Mouse (Mus musculus): ENCODE data around the gene Clns1a. TPM values are rescaled to one million over a fixed set of nuclear protein-coding genes. Genes with fewer than 3 reads are reported as not detected.

Gene Clns1a
- total and polyA plus RNA-seq, 3 experiments: 140 to 305 (median 240) TPM

DNA sequence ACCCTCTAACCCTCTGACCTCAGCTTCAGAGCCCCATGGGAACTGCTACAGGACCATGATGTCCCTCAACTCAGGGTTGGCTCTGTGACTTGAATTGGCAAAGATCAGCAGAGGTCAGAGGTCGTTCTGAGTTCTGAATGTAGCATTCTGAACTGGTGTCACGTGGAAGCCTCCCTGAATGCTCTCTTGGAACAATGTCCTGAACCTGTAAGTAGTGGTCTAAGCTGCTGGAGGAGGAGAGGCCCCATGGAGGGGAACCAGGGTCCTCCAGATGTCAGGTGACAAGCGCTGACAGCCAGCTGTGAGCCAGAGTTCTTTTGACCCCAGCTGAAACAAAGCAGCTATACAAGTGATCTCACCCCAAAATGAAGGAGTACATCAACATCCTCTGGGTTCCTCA, 34.0 kb downstream of the Clns1a start:
- H3K27ac ChIP-seq (ENCODE audit: insufficient read depth, low read depth): no peak overlapping the region
- DNase-seq (ENCODE audit: extremely low read depth): no peak
- dilution Hi-C loops (cut with MboI; ENCODE audit: extremely low pct_ligation_motif_present, extremely low pct_unique_long_range_greater_than_20kb, low sequenced_read_pairs): no loop called here

GRCm38 (mm10) chr7:97733606-97734005, 37.2 kb downstream of the Clns1a start:
- DNase-seq (ENCODE audit: extremely low read depth): no peak
- dilution Hi-C loops (cut with MboI; ENCODE audit: extremely low pct_ligation_motif_present, extremely low pct_unique_long_range_greater_than_20kb, low sequenced_read_pairs): no loop called here
- no peak overlapping the region for H3K4me2 ChIP-seq (ENCODE audit: insufficient read depth, low read depth, poor library complexity, severe bottlenecking)
- H3K4me1 ChIP-seq (ENCODE audit: control insufficient read depth in 1 of 2, insufficient read depth in 2 of 2): peaks cover 4% of the 10 kb centered on the region in 2 experiments
- in situ Hi-C loops (cut with MboI; ENCODE audit: low pct_ligation_motif_present, low pct_unique_long_range_greater_than_20kb, low sequenced_read_pairs): no loop called here
- no peaks in the 10 kb centered on the region for H3K79me2 ChIP-seq (replicated peaks; ENCODE audit: control insufficient read depth, extremely low read depth, insufficient read depth, poor library complexity, severe bottlenecking)
- H3K27me3 ChIP-seq (replicated peaks): no peaks in the 10 kb centered on the region
- TF ChIP-seq TBP (conservative IDR thresholded peaks at IDR 0.05; ENCODE audit: low read depth, low read length) (no peak), TCF12 (IDR thresholded peaks at IDR 0.05; ENCODE audit: low read depth, low read length) (no peak), SIN3A (IDR thresholded peaks at IDR 0.05; ENCODE audit: low read length) (no peak), POLR2A (IDR thresholded peaks at IDR 0.05; ENCODE audit: low read depth, low read length) (no peak), JUND (conservative IDR thresholded peaks at IDR 0.05; ENCODE audit: low read depth, low read length) (no peak), CHD2 (IDR thresholded peaks at IDR 0.05; ENCODE audit: low read length) (no peak), SMC3 (IDR thresholded peaks at IDR 0.05; ENCODE audit: low read depth, low read length) (no peak), ZKSCAN1 (IDR thresholded peaks at IDR 0.05; ENCODE audit: borderline replicate concordance, low read depth, low read length) (no peak), ZC3H11A (IDR thresholded peaks at IDR 0.05; ENCODE audit: low read depth, low read length) (no peak), MXI1 (IDR thresholded peaks at IDR 0.05; ENCODE audit: low read depth, low read length) (no peak), JUN (IDR thresholded peaks at IDR 0.05; ENCODE audit: insufficient read depth, low read depth, low read length) (no peak), USF2 (conservative IDR thresholded peaks at IDR 0.05; ENCODE audit: low read depth, low read length) (no peak), NELFE (IDR thresholded peaks at IDR 0.05; ENCODE audit: low read depth, low read length) (no peak), ZNF384 (IDR thresholded peaks at IDR 0.05; ENCODE audit: low read depth, low read length) (no peak), EP300 (IDR thresholded peaks at IDR 0.05; ENCODE audit: low read length) (no peak), GABPA (IDR thresholded peaks at IDR 0.05; ENCODE audit: insufficient replicate concordance, low read depth, low read length) (no peak)
- no peak overlapping the region for H3K4me3 ChIP-seq (replicated peaks in 1 of 3; ENCODE audit: low read depth in 2 of 3, low read length in 2 of 3, poor library complexity in 1 of 3)
- no peak overlapping the region for H3K27ac ChIP-seq (ENCODE audit: insufficient read depth, low read depth)
- H3K9me3 ChIP-seq (replicated peaks; ENCODE audit: low read length): no peaks in the 10 kb centered on the region
- H3K36me3 ChIP-seq (replicated peaks in 1 of 2; ENCODE audit: control insufficient read depth in 1 of 2, insufficient read depth in 1 of 2, low read length in 1 of 2): peaks cover 0 to 16% of the 10 kb centered on the region in 2 experiments
- no peak overlapping the region for H3K9ac ChIP-seq (ENCODE audit: insufficient read depth, low read depth)

More for the DNA sequence above, 34.0 kb downstream of the Clns1a start:
- Histone ChIP-seq H3K79me2 (replicated peaks; ENCODE audit: control insufficient read depth, extremely low read depth, insufficient read depth, poor library complexity, severe bottlenecking) (no peaks in the 10 kb centered on the region), H3K4me2 (ENCODE audit: insufficient read depth, low read depth, poor library complexity, severe bottlenecking) (no peak overlapping the region), H3K36me3 (replicated peaks in 1 of 2; ENCODE audit: control insufficient read depth in 1 of 2, insufficient read depth in 1 of 2, low read length in 1 of 2) (peaks cover 4 to 38% of the 10 kb centered on the region in 2 experiments), H3K4me3 (replicated peaks in 1 of 3; ENCODE audit: low read depth in 2 of 3, low read length in 2 of 3, poor library complexity in 1 of 3) (no peak overlapping the region), H3K9me3 (replicated peaks; ENCODE audit: low read length) (no peaks in the 10 kb centered on the region), H3K27me3 (replicated peaks) (no peaks in the 10 kb centered on the region), H3K9ac (ENCODE audit: insufficient read depth, low read depth) (no peak overlapping the region), H3K4me1 (ENCODE audit: control insufficient read depth in 1 of 2, insufficient read depth in 2 of 2) (no peaks in the 10 kb centered on the region)
- in situ Hi-C loops (cut with MboI; ENCODE audit: low pct_ligation_motif_present, low pct_unique_long_range_greater_than_20kb, low sequenced_read_pairs): no loop called here
- TF ChIP-seq HCFC1 (IDR thresholded peaks at IDR 0.05; ENCODE audit: low read depth, low read length): no peak
- TF ChIP-seq TBP (conservative IDR thresholded peaks at IDR 0.05; ENCODE audit: low read depth, low read length): no peak
- no peak for TF ChIP-seq ZC3H11A (IDR thresholded peaks at IDR 0.05; ENCODE audit: low read depth, low read length)
- no peak for TF ChIP-seq NRF1 (IDR thresholded peaks at IDR 0.05; ENCODE audit: low read depth, low read length)
- TF ChIP-seq POLR2A (IDR thresholded peaks at IDR 0.05; ENCODE audit: low read depth, low read length): no peak
- no peak for TF ChIP-seq USF2 (conservative IDR thresholded peaks at IDR 0.05; ENCODE audit: low read depth, low read length)
- no peak for TF ChIP-seq SIN3A (IDR thresholded peaks at IDR 0.05; ENCODE audit: low read length)
- no peak for TF ChIP-seq JUN (IDR thresholded peaks at IDR 0.05; ENCODE audit: insufficient read depth, low read depth, low read length)
- no peak for TF ChIP-seq IRF4 (IDR thresholded peaks at IDR 0.05; ENCODE audit: low read depth, low read length)
- no peak for TF ChIP-seq USF1 (IDR thresholded peaks at IDR 0.05; ENCODE audit: low read depth, low read length)
- TF ChIP-seq MYC (IDR thresholded peaks at IDR 0.05; ENCODE audit: low read depth, low read length): no peak
- TF ChIP-seq MAZ (IDR thresholded peaks at IDR 0.05; ENCODE audit: low read depth, low read length): no peak
- TF ChIP-seq MAX (IDR thresholded peaks at IDR 0.05; ENCODE audit: low read length): no peak
- TF ChIP-seq CHD1 (IDR thresholded peaks at IDR 0.05; ENCODE audit: low read depth, low read length): no peak
- no peak for TF ChIP-seq UBTF (IDR thresholded peaks at IDR 0.05; ENCODE audit: low read depth, low read length)
- TF ChIP-seq GABPA (IDR thresholded peaks at IDR 0.05; ENCODE audit: insufficient replicate concordance, low read depth, low read length): no peak
- no peak for TF ChIP-seq MEF2A (IDR thresholded peaks at IDR 0.05; ENCODE audit: borderline replicate concordance, low read depth, low read length)

Measured in CH12.LX (cell line).